Mouse (Mus musculus) naive thymus-derived CD4-positive, alpha-beta T cell, adult 2 months (primary cell): ENCODE data around the gene Snx27.

Experiments used
- DNase-seq: peaks from one replicate; pipeline ENCODE4 v3.0.0-alpha.2; 2011; ENCODE audit warnings: low read depth

Snx27 gene

GRCm38 (mm10) chr3:94582456-94582891 is at the start of gene Snx27:
Snx27 (minus strand) TSS chr3:94582716.
- peak; percentile 88 for DNase-seq

GRCm38 (mm10) chr3:94629876-94630275 is 47.4 kb upstream of the Snx27 start:
- DNase-seq = no peak

- no peak for DNase-seq
Measured at GRCm38 (mm10) chr3:94628712-94629111, 46.2 kb upstream of the Snx27 start.

- no peak for DNase-seq
Measured at GRCm38 (mm10) chr3:94624281-94624680, 41.8 kb upstream of the Snx27 start.

- DNase-seq = no peak
Measured at GRCm38 (mm10) chr3:94622550-94622949, 40.0 kb upstream of the Snx27 start.

GRCm38 (mm10) chr3:94621740-94622507 is 39.4 kb upstream of the Snx27 start:
- no peak for DNase-seq

GRCm38 (mm10) chr3:94616717-94617116 is 34.2 kb upstream of the Snx27 start:
- DNase-seq = peak; percentile 75

GRCm38 (mm10) chr3:94613258-94613878 is 30.9 kb upstream of the Snx27 start:
- no peak for DNase-seq

GRCm38 (mm10) chr3:94612274-94612673 is 29.8 kb upstream of the Snx27 start:
- DNase-seq = no peak

- DNase-seq = no peak
Measured at GRCm38 (mm10) chr3:94611834-94612233, 29.3 kb upstream of the Snx27 start.

GRCm38 (mm10) chr3:94611343-94611742 is 28.8 kb upstream of the Snx27 start:
- DNase-seq = no peak

- no peak for DNase-seq
Measured at GRCm38 (mm10) chr3:94610581-94610980, 28.1 kb upstream of the Snx27 start.

- DNase-seq = no peak
Measured at GRCm38 (mm10) chr3:94609621-94610020, 27.1 kb upstream of the Snx27 start.

GRCm38 (mm10) chr3:94601959-94602358 is 19.4 kb upstream of the Snx27 start:
- peak; percentile 66 for DNase-seq

GRCm38 (mm10) chr3:94597224-94597779 is 14.8 kb upstream of the Snx27 start:
- no peak for DNase-seq

- no peak for DNase-seq
Measured at GRCm38 (mm10) chr3:94595871-94596287, 13.4 kb upstream of the Snx27 start.

- peak; percentile 28 for DNase-seq
Measured at GRCm38 (mm10) chr3:94591066-94591465, 8.6 kb upstream of the Snx27 start.

GRCm38 (mm10) chr3:94587962-94588361 is 5.4 kb upstream of the Snx27 start:
- DNase-seq = no peak

GRCm38 (mm10) chr3:94582944-94583343 is 428 bp upstream of the Snx27 start:
- no peak for DNase-seq

- no peak for DNase-seq
Measured at GRCm38 (mm10) chr3:94581793-94582455, 592 bp downstream of the Snx27 start.

GRCm38 (mm10) chr3:94581138-94581780 is 1.3 kb downstream of the Snx27 start:
- DNase-seq = peak; percentile 30

GRCm38 (mm10) chr3:94574506-94574905 is 8.0 kb downstream of the Snx27 start:
- no peak for DNase-seq
